In the genomic region with DNA sequence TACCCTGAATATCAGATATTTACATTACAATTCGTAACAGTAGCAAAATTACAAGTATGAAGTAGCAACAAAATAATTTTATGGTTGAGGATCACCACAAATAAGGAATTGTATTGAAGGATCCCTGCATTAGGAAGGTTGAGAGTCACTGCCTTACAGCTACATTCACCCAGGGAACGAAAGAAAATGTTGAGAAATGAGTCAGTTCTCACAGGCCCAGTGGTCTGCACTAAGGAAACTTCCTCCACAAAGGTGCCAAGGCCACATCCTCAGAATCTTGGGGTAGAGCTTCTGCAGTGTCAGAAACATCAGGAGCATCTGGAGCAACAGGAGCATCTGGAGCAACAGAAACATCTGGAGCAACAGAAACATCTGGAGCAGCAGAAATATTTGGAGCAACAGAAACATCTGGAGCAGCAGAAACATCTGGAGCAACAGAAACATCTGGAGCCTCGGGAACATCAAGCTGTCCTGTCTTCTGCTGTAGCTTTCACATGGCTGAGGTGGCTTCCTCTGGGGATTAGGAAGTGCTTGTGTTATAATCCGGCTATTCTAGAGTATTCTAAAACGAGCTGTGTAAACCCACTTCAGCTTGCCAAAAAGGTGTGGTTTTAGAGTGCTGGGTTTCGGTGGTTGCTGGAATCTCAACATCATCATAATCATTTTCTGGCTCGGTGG, we compare ENCODE assay signal across 1 mouse cellular context.
TF ChIP-seq lines count a peak whose summit lies in the region.

No protein-coding gene starts in this region.

TF ChIP-seq in CH12.LX, 34 proteins besides CTCF, POLR2A, EP300 and RAD21:
- TF ChIP-seq CHD2 (IDR thresholded peaks at IDR 0.05; ENCODE audit: low read length) (no peak), IRF4 (IDR thresholded peaks at IDR 0.05; ENCODE audit: low read depth, low read length) (peak; percentile 67), HCFC1 (IDR thresholded peaks at IDR 0.05; ENCODE audit: low read depth, low read length) (no peak), ZMIZ1 (IDR thresholded peaks at IDR 0.05; ENCODE audit: low read depth, low read length) (no peak), MYC (IDR thresholded peaks at IDR 0.05; ENCODE audit: low read depth, low read length) (no peak), JUN (IDR thresholded peaks at IDR 0.05; ENCODE audit: insufficient read depth, low read depth, low read length) (0 out of 2 replicates have a peak, but pooled peaks have one; percentile 15), NELFE (IDR thresholded peaks at IDR 0.05; ENCODE audit: low read depth, low read length) (no peak), CHD1 (IDR thresholded peaks at IDR 0.05; ENCODE audit: low read depth, low read length) (no peak), JUND (conservative IDR thresholded peaks at IDR 0.05; ENCODE audit: low read depth, low read length) (no peak; the same call in 1 of the 2 replicates)
TF ChIP-seq in CH12.LX: peak in this region for 2.
